Mouse (Mus musculus) bone marrow, adult 2 months (tissue): ENCODE data around the gene Sbf2. TPM values are rescaled to one million over a fixed set of nuclear protein-coding genes. Genes with fewer than 3 reads are reported as not detected.
"Not testable (repeated sequence)": the region's sequence is repeated elsewhere in the genome, so short reads cannot be mapped to it uniquely, and the experiment has no call there.

Source experiments
- H3K27ac ChIP-seq: fragments of 200-500 bp; 2 replicates; pipeline ENCODE4 v1.5.1; 2012; ENCODE audit warnings: low read depth, mild to moderate bottlenecking, control low read depth, inconsistent platforms, low read length; ENCODE audit not compliant: control insufficient read depth, poor library complexity, insufficient read depth
- H3K4me1 ChIP-seq: fragments of 200-500 bp; 2 replicates; pipeline ENCODE4 v1.6.1; 2011; ENCODE audit warnings: low read length; ENCODE audit not compliant: control insufficient read depth, insufficient read depth
- H3K4me3 ChIP-seq: fragments of 200-500 bp; replicated peaks from 2 replicates; pipeline ENCODE3; 2011; ENCODE audit warnings: mild to moderate bottlenecking, low read depth, low read length, control low read depth; ENCODE audit not compliant: control insufficient read depth
- CTCF ChIP-seq: fragments of 200-500 bp; IDR thresholded peaks from 2 replicates; pipeline ENCODE4 v1.5.1; 2011; ENCODE audit warnings: low read length, control low read depth; ENCODE audit not compliant: control insufficient read depth, insufficient read depth
- POLR2A ChIP-seq: fragments of 200-500 bp; IDR thresholded peaks from 2 replicates; pipeline ENCODE4 v1.6.1; 2011; ENCODE audit warnings: low read depth, mild to moderate bottlenecking, control low read depth, low read length, borderline replicate concordance; ENCODE audit not compliant: control insufficient read depth
- WGBS: fragments of 180-500 bp; shearing (Covaris S2); methylation state at CpG from one replicate; pipeline ENCODE4 v1.1.7; 2018; 5-methylcytosine and 5-hydroxymethylcytosine counted together
- polyA plus RNA-seq: library from polyadenylated mRNA; stranded (reverse); fragments of >200 nt; gene quantifications from 2 replicates; pipeline ENCODE4 v1.2.4, GENCODE M21; 2011; ENCODE audit warnings: low replicate concordance; ENCODE audit not compliant: missing spikeins, insufficient read depth, insufficient read length

Sbf2 gene
- polyA plus RNA-seq, 1 experiment: 11.1 TPM

DNA sequence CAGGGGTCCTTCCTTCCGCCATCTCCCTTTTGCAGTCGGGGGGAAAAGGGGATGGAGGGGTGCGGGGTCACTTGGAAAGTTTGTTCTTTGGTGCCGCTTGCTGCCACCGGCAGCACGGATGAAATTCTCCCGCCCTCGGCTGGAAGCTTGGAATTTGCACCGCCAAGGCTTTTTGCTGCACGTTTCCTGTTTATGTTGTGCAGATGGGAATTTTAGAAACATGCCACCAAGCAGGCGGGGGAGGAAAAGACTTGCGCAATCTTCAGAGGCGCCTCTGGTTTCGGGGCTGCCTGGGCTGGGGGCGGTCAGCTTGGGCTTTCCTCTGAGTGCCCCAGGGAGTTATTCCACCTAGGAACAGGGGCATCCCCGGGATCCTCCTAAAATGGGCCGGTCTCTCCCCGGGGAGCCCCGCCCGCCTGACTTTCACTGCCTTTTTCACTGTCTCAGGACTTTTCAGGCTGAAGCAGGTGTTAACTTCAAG lies 469 bp upstream of the Sbf2 start:
- H3K4me3 ChIP-seq: no peak overlapping the region
- no peak overlapping the region; the same call in 1 of the 2 replicates for H3K27ac ChIP-seq
- H3K4me1 ChIP-seq: no peaks in the 10 kb centered on the region
- TF ChIP-seq CTCF (no peak), POLR2A (no peak)
- 3% methylated on average over 20 of the region's 20 CpGs for WGBS

DNA sequence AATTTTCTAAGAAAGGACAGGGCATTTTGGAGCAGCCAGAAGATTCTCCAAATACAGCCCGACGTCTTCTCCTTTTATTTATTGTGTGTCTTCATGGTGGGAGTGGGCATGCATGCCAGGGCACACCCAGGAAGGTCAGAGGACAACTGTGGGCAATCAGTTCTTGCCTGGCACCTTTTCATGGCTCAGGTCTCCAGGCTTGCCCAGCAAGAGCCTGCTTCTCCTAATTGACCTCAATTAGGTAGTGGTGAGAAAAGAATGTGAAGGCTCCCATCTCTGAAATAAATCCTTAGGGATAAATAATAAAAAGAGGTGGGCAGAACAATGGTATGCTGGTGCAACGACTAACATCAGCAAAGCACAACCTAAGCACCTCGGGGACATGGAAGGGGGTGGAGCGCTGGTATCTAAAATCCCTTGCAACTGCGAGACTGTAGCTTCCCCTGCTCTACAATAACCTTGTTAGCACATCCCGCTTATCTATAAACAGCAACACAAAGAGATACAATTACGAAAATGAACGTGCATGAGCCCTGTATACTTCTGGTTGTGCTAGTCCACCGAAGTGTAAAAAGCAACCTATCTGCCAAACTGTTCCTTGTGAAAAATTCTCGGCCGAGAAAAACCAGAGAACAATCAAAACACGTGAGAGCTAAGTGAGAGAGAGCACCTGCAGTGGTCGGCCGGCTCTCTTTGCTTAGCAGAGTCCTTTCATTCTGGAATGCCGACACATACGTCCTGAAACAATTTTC lies 1.2 kb downstream of the Sbf2 start:
- Histone ChIP-seq H3K27ac (no peak overlapping the region; the same call in 1 of the 2 replicates), H3K4me1 (no peaks in the 10 kb centered on the region), H3K4me3 (no peak overlapping the region)
- TF ChIP-seq CTCF: no peak
- TF ChIP-seq POLR2A: no peak
- 8% methylated on average over 17 of the region's 17 CpGs for WGBS

DNA sequence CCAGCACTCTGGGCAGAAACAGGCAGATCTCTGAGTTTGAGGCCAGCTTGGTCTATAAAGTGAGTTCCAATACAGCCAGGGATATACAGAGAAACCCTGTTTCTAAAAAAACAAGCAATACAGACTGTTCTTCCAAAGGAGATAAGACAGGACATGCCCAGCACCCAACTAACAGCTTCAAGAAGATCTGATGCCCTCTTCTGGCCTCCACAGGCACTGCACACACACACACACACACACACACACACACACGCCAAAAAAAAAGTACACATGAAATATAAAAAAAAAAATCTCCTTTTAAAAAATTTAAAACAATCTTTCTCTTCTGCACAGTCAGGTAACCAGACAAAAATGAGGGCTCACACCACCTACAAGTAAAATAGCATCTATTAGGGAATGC lies 7.8 kb downstream of the Sbf2 start:
- no peak overlapping the region for H3K4me3 ChIP-seq
- whole genome bisulfite sequencing: 84% methylated on average over 1 of the region's 1 CpGs
- H3K27ac ChIP-seq: no peak overlapping the region
- H3K4me1 ChIP-seq: no peaks in the 10 kb centered on the region
- no peak for TF ChIP-seq POLR2A
- TF ChIP-seq CTCF: no peak

- Histone ChIP-seq H3K4me1 (no peaks in the 10 kb centered on the region), H3K27ac (no peak overlapping the region), H3K4me3 (no peak overlapping the region)
- WGBS: 73% methylated on average over 4 of the region's 4 CpGs
- TF ChIP-seq POLR2A: no peak
- no peak for TF ChIP-seq CTCF
Measured at GRCm38 (mm10) chr7:110605476-110605875, 9.2 kb downstream of the Sbf2 start.

DNA sequence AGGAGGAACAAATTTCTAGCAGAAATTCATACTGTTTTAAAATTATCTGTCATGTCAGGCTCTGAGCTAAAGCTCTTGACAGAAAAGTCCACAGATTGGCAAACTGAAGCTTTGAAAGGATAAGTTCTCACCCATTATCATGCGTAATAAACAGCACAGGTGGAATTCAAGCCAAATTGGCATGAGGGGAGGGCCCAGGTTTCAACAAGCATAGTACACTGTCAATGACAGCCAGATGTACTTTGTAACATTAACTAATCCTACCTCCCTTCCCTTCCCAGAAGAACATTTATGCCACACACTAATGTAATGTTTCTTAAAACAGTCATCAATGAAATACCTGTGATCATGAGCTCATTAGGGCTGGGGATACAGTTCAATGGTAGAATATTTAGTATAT lies 17.6 kb downstream of the Sbf2 start:
- Histone ChIP-seq H3K4me3 (no peak overlapping the region), H3K27ac (no peak overlapping the region), H3K4me1 (no peaks in the 10 kb centered on the region)
- 87% methylated on average over 1 of the region's 1 CpGs for WGBS
- no peak for TF ChIP-seq POLR2A
- no peak for TF ChIP-seq CTCF

DNA sequence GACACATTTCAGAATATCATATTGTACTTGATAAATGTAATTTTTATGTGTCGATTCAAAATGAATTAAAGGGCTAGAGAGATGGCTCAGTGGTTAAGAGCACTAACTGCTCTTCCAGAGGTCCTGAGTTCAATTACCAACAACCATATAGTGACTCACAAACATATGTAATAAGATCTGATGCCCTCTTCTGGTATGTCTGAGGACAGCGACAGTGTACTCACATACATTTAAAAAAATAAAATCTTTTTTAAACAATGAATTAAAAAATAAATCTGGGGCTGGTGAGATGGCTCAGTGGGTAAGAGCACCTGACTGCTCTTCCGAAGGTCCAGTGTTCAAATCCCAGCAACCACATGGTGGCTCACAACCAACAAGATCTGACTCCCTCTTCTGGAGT lies 20.7 kb downstream of the Sbf2 start:
- 84% methylated on average over 3 of the region's 3 CpGs for WGBS
- not testable (repeated sequence) for H3K27ac ChIP-seq, H3K4me3 ChIP-seq, H3K4me1 ChIP-seq

- no peak overlapping the region for H3K27ac ChIP-seq
- H3K4me1 ChIP-seq: no peaks in the 10 kb centered on the region
- TF ChIP-seq CTCF (no peak), POLR2A (no peak)
- H3K4me3 ChIP-seq: no peak overlapping the region
- WGBS: 48% methylated on average over 1 of the region's 1 CpGs
Measured at GRCm38 (mm10) chr7:110587721-110588120, 27.0 kb downstream of the Sbf2 start.

GRCm38 (mm10) chr7:110585250-110585649 lies 29.5 kb downstream of the Sbf2 start:
- TF ChIP-seq POLR2A (no peak), CTCF (no peak)

DNA sequence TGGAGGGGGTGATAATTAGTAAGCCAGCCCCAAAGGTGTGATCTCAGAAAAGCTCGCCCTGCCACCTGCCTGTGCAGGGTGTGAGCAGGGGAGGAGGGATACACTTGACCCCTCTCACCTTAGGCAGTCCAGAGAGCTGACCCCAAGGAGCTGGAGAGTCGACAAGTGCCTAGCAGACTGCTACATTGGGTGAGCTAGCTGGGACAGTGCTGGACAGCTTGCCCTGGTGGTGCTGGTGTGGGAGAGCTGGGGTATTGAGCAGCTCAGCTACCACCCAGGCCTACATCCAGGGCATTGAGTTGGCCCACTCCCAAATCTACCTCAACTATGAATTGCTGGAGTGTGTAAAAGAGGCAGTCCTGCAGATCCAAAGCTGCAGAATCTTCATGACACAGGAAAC lies 30.6 kb downstream of the Sbf2 start:
- Histone ChIP-seq H3K4me1 (no peaks in the 10 kb centered on the region), H3K27ac (no peak overlapping the region), H3K4me3 (no peak overlapping the region)
- 68% methylated on average over 2 of the region's 2 CpGs for WGBS
- TF ChIP-seq CTCF (no peak), POLR2A (no peak)

More at GRCm38 (mm10) chr7:110585250-110585649, 29.5 kb downstream of the Sbf2 start:
- H3K4me1 ChIP-seq: no peaks in the 10 kb centered on the region
- H3K27ac ChIP-seq: no peak overlapping the region
- 55% methylated on average over 2 of the region's 2 CpGs for WGBS
- H3K4me3 ChIP-seq: no peak overlapping the region

GRCm38 (mm10) chr7:110583705-110584104 lies 31.0 kb downstream of the Sbf2 start:
- H3K4me1 ChIP-seq: no peaks in the 10 kb centered on the region
- H3K4me3 ChIP-seq: no peak overlapping the region
- TF ChIP-seq POLR2A (no peak), CTCF (no peak)
- no peak overlapping the region for H3K27ac ChIP-seq
- WGBS: 87% methylated on average over 3 of the region's 3 CpGs
